Mouse (Mus musculus): ENCODE measurements around the gene Cmbl. TPM values are rescaled to one million over a fixed set of nuclear protein-coding genes. Genes with fewer than 3 reads are reported as not detected.

The Cmbl gene
- polyA plus RNA-seq, 1 experiment = not detected

DNA sequence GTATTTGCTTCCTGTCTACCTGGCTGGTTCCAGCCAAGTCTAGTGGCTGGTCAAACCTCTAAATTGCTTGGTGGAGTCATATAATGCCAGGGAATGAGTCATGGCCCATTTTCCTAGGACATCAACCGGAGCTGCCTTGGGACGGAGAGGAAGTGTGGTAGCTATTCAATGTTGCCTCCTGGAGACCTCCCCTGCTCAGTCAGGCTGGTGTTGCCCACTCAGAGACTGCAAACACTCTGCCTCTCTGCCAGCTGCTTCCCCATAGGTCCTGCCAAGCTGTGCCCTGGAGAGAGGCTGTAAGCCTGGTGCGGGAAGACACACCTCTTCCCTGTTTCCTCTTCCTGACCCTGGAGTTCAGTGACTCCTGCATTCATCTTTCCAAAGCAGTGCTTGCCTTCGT lies 67.3 kb downstream of the Cmbl start:
- TF ChIP-seq FLI1 (IDR thresholded peaks at IDR 0.05; ENCODE audit: low read length) (no peak), GATA1 (IDR thresholded peaks at IDR 0.05; ENCODE audit: borderline replicate concordance, low read length) (no peak)

DNA sequence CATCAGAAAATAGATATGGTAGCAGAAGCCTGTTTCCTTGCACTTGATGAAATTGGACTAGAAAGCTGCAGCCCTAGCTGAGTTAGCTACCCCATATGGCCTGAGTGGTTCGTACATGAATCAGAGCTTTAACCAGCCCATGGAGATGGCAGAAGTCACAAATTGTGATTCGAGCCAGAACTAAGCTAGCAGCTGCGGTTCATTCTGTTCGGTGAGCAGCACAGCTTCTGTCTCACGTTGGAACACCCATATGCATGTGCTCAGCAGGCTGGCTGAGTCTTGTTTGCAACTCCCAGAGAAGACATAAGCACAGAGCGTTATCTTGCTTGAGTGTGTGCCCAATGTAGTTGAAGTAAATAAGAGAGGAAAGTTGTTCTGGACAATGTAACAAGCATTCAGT lies 69.4 kb downstream of the Cmbl start:
- no peak for TF ChIP-seq GATA1 (IDR thresholded peaks at IDR 0.05; ENCODE audit: borderline replicate concordance, low read length)
- no peak for TF ChIP-seq FLI1 (IDR thresholded peaks at IDR 0.05; ENCODE audit: low read length)

More for the DNA sequence above, 67.3 kb downstream of the Cmbl start:
- no peaks in the 10 kb centered on the region for H3K36me3 ChIP-seq (replicated peaks; ENCODE audit: low read length)
- no peaks in the 10 kb centered on the region for H3K9me3 ChIP-seq
- no peaks in the 10 kb centered on the region for H3K27me3 ChIP-seq (replicated peaks)
- H3K4me1 ChIP-seq = peaks cover 10% of the 10 kb centered on the region; the same call in 1 of the 2 replicates
- H3K4me3 ChIP-seq (replicated peaks) = no peak overlapping the region

DNA sequence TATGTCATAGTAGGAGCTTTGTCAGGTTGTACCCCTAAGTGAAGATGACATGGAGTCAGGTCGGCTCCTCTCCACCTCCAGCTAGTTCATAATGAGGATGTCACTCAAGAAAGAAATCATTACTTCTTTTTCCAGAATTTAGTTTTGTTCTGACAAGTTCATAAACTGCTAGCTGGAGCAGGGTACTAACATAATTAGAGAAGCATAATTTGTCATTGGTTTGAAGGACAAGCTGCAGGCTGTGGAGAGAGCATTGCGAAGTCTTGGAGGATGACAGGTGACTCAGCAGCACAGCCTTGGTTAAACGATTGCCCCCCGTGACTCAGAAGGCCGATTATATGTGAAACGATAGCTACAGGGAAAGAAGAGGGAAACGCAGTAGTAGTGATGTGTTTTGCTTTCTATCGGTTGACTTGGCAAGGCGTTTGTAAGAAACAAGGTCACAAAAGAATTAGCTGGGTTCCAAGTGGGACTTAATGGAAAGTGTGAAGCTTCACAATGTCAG lies 71.0 kb downstream of the Cmbl start:
- Histone ChIP-seq H3K4me1 (no peaks in the 10 kb centered on the region), H3K4me3 (replicated peaks) (no peak overlapping the region), H3K36me3 (replicated peaks; ENCODE audit: low read length) (no peaks in the 10 kb centered on the region), H3K9me3 (no peaks in the 10 kb centered on the region), H3K27me3 (replicated peaks) (no peaks in the 10 kb centered on the region)
- TF ChIP-seq FLI1 (IDR thresholded peaks at IDR 0.05; ENCODE audit: low read length) = no peak
- TF ChIP-seq GATA1 (IDR thresholded peaks at IDR 0.05; ENCODE audit: borderline replicate concordance, low read length) = no peak

More for the DNA sequence above, 69.4 kb downstream of the Cmbl start:
- Histone ChIP-seq H3K4me3 (replicated peaks) (no peak overlapping the region), H3K27me3 (replicated peaks) (no peaks in the 10 kb centered on the region), H3K36me3 (replicated peaks; ENCODE audit: low read length) (no peaks in the 10 kb centered on the region), H3K4me1 (no peaks in the 10 kb centered on the region), H3K9me3 (no peaks in the 10 kb centered on the region)

Other genes starting within 250 kb of the Cmbl start
- gene Ankrd33b, start 197.7 kb upstream of the Cmbl start, polyA plus RNA-seq (2012; ENCODE audit: insufficient read depth, low replicate concordance) = 6.1 and 23.0 TPM in 2 replicates
- gene Ropn1l, start 111.7 kb upstream of the Cmbl start, polyA plus RNA-seq (2012; ENCODE audit: insufficient read depth, low replicate concordance) = 6.7 TPM in 1 of 2 replicates, not detected in the other
- 18.8 and 34.5 TPM in 2 replicates for gene March6, start 34.3 kb upstream of the Cmbl start, polyA plus RNA-seq (2012; ENCODE audit: insufficient read depth, low replicate concordance)
- 6.1 and 19.7 TPM in 2 replicates for gene Cct5, start 36.4 kb downstream of the Cmbl start, polyA plus RNA-seq (2012; ENCODE audit: insufficient read depth, low replicate concordance)
- 2.1 and 3.6 TPM in 2 replicates for gene Fam173b, start 36.5 kb downstream of the Cmbl start, polyA plus RNA-seq (2012; ENCODE audit: insufficient read depth, low replicate concordance)